Mouse (Mus musculus): Measurements from ENCODE around the gene Ccnd1.
A peak's percentile ranks its signal among the peaks of the same experiment; 100 is the strongest.

Ccnd1 gene

DNA sequence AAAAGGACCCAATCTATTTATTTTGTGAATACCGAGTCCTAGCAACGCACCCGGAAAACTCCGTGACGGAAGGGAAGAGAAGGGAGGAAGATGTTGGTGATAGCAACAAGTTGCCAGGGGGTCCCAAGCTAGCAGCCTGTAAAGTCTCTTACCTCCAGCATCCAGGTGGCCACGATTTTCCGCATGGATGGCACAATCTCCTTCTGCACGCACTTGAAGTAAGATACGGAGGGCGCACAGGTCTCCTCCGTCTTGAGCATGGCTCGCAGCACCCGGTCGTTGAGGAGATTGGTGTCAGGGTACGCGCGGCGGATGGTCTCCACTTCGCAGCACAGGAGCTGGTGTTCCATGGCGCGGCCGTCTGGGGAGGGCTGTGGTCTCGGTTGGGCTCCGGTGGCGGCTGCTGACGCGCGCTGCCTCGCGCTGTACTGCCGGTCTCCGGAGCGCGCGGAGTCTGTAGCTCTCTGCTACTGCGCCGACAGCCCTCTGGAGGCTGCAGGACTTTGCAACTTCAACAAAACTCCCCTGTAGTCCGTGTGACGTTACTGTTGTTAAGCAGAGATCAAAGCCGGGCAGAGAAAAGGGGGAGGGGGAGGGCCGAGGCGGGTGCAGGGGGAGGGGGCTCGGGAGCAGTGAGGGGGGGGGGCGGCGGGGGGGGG is at the start of gene Ccnd1:
TSS of gene Ccnd1 (minus strand) at position 582 of the 659 bp plus-strand sequence.
- DNase-seq (ENCODE audit: low spot score in 2 of 2), result peak; percentile 25 to 53

DNA sequence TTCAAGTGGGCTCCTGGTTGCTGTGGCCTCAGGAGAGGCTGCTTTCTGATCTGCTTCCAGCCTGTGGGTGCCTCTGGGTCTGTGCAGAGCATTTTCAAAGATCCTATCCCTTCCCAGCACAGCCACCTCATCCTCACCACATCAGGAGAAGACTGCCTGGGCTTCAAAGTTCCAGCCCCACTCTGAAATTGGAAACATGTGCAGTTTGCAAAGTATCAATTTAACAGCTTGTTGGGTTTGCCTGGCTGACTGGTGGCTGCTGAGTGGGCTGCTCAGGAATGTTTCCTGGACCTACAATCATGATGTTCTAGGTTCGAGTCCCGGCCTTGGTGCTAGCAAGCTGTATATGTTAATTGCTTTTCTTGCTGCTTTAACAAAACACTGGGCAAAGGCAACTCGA is 49.1 kb upstream of the Ccnd1 start:
- no peak for DNase-seq (ENCODE audit: low spot score in 2 of 2)

DNA sequence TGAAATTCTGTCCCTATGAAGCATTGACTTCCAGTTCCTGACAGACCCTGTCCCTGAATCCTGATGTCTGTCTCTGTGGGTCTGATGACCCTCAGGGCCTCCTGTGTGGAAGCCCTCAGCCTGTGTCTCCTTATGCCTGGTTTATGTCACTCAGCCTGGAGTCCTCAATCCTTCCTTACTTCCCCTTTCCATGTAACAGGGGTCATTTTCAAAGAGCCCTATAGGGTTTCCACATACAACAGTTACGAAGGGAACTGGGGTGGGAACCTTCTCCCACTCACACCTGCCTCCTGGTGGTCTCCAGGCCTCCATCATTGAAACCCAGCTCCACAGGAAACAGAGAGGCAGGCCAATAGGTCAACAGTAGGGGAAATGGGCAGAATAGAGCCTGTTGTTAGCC is 45.4 kb upstream of the Ccnd1 start:
- DNase-seq (ENCODE audit: low spot score in 2 of 2), result no peak

DNA sequence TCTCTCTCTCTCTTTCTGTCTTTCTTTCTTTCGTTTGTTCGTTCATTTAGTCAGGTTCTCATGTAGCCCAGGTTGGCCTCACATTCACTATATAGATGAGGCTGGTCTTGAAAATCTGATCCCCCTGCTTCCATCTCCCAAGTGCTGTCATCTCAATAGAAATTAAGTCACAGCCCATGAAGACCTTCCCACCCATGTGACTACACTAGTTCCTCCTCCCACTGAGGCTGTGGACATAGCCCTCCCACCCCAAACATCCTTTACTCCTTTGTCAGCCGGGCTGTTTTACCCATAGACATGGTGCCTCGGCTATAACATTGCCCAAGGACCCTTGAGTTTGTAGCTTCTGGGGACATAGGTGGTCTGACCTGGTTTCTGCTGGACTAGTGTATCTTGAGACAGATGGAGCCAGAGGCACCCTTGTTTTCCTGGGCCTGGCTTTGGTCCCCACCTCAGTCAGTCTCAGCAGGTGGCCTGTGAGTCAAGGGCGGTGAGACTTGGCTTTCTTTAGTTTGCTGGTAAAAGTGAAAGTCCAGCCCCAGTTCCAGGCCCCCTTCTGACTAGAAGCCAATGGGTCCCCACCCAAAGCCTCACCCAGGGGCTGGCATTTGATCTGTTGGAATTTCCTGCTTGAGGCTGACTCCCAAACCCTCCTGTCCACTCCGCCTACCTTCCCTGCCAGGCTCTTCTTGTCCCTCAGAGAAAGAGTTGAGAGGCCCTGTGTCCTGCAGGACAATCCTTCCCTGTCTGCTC is 42.8 kb upstream of the Ccnd1 start:
- no peak for DNase-seq (ENCODE audit: low spot score in 2 of 2)

DNA sequence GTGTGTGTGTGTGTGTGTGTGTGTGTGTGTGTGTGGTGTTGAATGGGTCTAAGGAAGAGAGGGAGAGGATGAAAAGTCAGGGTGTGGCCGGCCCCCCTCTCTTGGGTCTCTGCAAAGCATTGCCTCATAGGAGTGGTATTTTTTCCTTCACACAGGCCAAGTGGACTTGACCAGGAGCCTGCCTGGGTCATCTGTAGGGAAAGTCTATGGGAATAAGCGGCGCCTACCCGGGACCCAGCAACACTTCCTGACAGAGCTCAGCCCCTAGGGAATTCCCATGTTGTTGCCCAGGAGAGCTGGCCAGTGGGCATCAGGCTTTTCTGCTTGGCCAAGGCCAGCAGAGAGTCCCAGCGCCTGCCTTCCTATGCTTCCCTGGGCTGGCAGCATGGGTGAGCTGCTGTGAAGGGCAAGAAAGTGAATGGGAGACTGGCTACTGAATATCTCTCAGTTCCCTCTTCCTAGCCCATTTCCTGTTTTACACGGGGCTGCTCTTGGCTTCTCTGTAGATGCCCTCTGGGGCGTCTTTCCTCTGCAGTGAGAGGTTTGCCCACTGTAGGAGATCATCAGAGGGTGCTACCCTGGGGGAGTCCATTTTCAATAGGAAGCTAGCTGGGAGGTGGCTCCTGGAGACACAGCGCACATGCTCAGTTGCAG is 41.8 kb upstream of the Ccnd1 start:
- no peak for DNase-seq (ENCODE audit: low spot score in 2 of 2)

DNA sequence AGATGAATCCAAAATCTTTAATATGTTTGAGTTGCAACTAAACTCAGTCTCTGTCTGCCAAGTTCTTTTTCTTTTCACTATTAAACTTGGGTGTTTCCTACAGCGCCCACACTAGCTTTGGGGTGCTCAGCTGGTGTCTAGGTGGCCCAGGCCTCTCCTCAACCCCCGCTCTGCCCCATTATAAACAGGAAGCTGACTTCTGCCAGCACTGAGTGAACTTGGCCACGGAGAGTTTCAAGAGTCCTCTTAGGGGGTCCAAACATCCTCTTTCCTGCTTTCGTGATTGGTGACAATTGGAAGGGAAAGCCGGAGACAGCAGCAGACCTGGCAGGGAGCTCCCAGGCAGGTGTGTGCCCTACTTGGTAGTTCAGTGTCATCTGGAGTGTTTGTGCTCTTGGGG is 40.1 kb upstream of the Ccnd1 start:
- DNase-seq (ENCODE audit: low spot score in 2 of 2), result no peak

DNA sequence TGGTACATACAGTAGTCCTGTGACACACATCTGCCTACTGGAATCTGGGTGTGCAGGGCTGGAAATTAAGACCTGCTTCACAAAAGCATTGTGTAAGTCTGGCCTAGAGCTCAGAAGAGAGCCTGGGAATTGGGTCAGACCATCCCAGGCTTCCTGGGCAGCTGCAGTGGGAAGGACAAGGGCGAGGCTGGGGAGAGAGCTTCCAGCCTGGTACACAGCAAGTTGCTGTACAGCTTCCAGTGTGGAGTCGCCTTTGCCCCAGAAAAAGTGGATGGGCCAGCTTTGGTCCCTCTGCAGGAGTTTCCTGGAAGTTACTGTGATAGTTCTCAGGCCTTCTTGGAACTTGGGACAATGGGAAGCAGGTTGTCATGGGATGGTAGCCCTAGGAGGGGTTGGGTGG is 37.4 kb upstream of the Ccnd1 start:
- no peak for DNase-seq (ENCODE audit: low spot score in 2 of 2)

DNA sequence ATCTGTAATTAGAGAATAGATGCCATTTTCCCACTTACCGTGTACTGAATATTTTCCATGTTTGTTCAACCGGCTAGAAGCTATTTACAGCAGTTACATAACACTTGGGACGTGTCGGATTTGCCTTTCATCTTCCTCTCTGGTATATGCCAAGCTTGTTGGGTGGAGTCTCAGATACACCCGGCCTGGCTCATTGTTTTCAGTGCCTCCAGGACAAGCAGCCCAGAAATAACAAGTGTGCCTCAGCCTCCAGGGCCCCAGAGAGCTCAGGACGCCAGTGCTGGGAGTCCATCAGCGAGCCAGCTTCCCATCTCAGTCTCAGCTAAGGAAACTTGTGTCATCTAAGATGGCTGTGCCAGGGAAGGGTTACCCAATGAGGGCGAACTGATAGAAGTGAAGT is 33.7 kb upstream of the Ccnd1 start:
- no peak for DNase-seq (ENCODE audit: low spot score in 2 of 2)

DNA sequence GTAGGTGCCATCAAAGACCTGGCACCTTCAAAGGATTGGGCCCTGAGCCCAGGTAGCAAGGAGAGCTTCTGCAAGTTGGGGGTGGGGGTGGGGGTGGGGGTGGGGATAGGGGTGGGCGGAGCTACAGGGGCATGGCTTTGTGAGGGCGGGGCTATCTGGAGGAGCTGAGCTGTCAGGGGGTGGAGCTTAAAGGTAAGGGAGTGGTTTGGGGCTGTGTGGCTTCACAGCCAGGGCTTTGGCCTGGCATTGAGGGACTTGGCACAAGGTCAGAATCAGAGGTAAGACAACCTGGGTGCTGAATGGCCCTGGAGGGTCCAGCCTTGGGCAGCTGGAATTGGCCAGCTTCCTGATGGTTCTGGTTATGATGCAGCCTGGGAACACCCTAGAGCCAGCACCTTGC is 32.0 kb upstream of the Ccnd1 start:
- peak in 1 of 2 experiments; percentile 30 for DNase-seq (ENCODE audit: low spot score in 2 of 2)

DNA sequence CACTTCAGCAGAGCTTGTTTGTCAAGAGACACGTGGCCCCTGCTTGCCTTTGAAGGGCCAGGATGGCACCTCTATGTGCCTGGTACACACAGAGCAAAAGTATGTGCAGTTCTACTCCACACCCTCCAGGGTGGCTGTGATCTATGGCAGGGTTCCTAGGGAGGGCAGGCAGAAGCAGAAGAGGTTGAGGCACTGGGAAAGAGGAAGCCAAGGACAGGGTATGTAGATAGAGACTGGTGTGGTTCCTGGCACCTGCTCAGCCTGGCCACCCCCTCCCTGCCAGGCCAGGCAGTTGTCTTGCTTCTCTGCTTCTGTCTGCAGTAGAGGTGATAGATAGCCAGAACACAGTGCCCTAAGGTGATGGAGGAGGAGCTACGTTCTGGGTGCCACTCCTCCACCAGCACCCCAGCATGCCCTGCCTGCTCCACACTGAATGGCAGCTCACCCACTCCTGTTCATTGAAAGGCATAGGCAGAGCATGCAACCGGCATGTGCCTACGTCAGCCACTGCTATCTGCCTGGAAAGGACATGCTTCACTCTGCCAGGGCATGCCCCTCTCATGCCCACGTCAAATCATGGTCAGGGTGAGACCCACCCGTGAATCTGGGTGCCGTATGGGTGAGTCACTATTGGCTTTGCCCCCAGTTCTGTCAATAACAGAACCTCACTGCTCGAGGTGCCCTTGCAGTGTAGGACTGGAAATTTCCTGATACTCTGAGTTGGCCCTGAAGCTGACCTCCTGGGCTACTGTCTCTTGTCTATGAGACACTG is 31.5 kb upstream of the Ccnd1 start:
- DNase-seq (ENCODE audit: low spot score in 2 of 2), result peak; percentile 72 to 74

DNA sequence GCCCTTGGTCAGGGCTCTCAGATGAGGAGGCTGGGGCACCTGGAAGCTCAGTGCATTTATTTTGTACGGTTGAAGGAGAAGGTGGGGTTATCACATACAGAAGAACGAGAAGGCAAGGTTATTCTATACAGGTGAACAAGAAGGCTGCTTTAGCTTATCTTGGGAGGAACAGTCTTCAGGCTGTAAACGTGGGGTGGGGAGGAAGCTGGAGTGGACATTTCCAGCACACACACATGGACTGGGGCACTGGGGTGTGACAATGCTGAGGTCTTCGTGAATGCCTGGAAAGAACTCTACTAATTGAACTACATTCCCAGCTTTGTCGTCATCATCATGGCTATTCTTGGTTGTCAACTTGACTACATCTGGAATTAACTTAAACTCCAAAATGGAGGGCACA is 26.2 kb upstream of the Ccnd1 start:
- DNase-seq (ENCODE audit: low spot score in 2 of 2), result no peak

DNA sequence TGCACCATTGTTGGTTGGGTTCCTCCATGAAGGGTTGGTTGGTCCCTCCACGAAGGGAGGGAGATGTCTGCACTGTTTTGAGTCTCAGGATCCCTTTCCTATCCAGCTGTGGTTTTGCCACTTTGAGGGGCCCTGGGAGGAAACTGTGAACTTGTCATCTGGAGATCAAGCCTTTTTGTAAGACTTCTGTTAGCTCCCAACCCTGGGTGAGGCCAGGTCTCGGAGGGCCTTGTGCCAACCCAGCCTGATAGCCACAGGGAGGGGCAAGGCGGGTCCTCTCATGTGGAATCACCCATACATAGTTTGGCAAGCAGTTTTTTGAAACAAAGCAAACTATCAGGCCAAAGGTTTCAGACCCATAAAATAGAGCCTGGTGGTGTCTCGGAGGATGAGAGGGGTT is 24.6 kb upstream of the Ccnd1 start:
- DNase-seq (ENCODE audit: low spot score in 2 of 2), result no peak

DNA sequence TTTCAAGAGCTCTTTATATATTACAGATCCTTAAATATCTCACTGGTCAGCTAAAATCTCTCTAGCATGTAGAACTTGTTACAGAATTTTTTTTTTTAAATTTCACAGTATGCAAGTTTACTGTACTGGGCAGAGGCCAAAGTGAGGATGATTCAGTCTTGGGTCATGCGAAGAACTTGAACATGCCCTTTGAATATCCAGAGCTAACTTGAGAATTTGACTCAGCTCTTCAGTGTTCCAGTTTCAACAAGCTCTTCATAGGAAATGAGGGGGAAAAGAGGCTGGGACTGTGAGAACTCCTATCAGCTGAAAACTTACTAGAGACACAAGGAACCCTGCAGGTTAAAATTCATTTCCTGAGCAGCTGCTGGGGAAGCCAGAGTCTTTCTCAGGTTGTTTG is 24.2 kb upstream of the Ccnd1 start:
- DNase-seq (ENCODE audit: low spot score in 2 of 2), result no peak

DNA sequence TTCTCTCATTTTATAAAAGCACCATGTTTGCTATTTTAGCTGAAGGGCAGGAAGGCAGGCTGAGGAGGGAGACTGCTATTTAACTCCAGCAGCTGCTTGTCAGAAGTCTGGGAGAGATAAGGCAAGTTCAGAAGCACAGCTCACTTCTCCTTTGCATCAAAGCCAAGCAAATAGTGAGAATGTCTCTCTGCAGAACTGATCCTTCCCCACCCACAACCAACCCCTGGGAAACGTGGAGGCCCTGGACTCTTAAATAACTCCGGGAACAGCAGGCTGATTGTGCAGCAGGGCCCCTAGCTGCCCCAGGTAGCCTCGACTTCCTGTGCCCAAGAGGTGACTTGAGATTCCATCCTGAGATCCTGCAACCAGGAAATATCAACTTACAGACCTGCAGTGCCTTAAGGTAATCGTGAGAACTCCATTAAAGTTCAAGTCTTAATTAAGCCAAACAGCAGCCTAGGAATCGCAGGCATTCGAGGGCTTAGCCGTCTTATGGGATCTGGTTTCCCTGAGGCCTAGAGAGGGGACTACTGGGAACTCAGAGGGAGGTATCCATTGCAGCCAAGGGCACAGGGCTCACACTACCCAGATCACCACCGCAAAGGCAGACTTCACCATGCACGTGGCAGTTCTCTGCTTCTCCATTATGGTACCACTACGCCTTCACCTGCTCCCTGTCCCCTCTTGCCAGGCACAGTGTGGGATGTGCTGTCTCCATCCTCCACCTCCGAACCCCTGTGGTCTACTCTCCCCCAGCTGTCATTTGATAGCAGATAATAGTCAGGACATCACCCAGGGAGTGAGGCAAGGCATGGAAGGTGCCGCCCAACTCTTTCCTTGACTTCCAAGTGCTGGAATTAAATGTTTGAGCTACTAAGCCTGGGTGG is 19.0 kb upstream of the Ccnd1 start:
- no peak for DNase-seq (ENCODE audit: low spot score in 2 of 2)

DNA sequence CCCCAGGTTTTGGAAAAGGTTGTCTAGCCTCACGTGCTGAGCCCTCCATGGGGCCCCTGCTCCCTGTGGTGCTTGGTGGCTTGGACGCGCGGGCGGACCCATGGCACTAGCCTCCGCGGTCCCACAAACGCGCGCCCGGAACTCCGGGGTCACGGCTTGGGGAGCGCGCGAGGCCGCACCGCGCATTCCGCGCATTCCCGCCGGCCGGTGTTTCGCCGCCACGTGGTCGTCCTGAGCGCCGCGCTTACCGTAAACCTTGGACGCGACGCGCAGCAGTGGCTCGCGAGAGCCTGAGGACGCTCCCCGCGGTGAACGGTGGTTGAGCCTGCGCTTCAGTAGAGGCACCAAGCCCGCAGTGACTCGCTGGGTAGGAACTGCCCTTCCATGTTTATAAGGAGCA is 3.5 kb upstream of the Ccnd1 start:
- peak; percentile 64 to 66 for DNase-seq (ENCODE audit: low spot score in 2 of 2)

DNA sequence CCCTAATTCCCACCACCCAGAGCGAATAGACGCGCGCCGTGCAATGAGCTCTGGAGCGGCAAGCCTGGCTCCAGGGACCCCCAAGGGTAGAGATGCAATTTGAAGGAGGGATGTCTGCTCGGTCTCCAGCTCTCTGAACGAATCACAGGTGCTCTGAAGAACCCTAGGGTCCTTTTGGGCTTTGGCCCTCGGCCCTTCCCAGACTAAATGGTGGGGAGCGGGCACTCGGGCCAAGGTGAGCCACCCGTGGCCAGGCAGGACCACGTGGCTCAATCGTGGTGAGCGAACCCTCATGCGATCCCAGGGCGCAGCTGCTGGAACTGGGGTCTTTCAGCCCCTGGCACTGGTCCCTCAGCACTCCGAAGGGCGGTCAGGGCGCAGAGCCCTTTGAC is 3.0 kb upstream of the Ccnd1 start:
- no peak for DNase-seq (ENCODE audit: low spot score in 2 of 2)

DNA sequence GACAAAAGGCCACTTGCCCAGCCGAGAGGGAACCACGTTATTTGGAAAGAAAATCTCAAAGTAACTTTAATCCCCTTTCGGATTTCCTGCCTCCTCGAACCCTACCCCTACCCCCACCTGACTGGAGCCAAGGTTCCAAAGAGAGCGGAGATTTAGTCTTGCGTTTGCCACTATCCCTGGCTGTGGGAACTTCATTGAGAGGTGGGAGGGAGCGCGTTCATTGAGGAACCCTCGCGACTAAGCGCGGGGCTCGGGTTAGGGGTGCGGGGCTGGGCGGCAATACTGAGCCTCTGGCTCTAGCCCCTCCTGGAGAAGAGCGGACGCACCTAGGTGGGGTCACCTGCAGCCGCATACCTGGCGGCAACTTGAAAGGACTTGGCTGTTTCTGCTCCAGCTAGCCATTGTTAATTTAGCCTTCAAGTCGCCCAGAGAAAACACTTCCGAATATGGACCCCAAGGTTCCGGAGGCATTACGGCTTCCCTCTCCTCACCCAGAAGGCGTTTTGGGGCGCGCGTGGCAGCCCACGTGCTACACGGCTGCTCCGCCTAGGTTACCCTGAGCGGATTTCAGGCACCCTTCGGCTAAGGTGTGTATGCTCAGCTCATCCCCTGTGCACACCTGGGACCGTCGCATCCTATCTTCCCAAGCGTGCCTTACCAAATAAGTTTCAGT is 2.5 kb upstream of the Ccnd1 start:
- peak in 1 of 2 experiments; percentile 26 for DNase-seq (ENCODE audit: low spot score in 2 of 2)

DNA sequence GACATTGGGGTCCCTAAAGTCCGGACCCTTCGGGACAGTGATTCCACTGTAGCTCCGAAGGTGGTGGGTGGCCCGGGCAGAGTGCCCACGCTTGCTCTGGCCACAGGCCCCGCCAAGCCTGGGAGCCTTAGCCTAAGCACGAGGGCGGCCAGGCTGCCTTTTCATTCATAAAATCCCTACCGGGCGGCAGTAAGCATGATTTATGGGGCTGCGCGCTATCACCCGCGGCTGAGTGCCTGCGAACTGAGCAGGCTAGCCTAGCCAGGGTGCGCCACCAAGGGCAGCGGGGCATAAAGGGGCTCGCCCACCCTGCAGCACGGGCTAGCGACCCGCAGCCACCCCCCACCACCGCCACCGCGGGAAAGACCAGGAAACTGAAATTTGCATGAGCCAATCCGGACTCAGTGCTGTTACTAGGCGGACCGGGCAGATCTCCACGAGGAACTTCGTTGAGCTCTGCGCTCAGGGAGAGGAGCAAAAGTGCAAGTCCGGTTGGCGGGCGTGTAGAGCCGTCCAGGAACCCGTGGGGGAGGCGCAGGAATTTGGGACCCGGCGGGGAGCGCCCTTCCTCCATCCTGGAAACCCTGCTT is 1.6 kb upstream of the Ccnd1 start:
- DNase-seq (ENCODE audit: low spot score in 2 of 2), result peak; percentile 80 to 87

DNA sequence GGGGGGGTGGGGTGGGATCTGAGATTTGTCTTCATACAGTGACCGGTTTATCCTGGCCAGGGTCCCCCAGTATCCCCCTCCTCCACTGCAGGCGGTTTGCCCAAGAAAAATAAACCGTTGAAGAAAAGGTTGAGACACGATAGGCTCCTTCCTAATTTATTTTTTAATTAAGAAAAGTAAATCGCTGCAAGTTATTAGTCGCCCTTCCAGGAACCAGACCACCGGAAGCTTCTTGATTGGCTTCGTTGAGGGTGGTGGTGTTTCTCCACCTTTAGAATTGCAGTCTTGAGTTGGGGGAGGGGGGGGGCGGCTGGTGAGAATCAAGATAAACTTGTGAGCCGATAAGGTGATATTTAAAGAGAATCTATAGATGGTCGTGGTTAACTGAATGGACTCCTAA is 860 bp upstream of the Ccnd1 start:
- DNase-seq (ENCODE audit: low spot score in 2 of 2), result no peak

DNA sequence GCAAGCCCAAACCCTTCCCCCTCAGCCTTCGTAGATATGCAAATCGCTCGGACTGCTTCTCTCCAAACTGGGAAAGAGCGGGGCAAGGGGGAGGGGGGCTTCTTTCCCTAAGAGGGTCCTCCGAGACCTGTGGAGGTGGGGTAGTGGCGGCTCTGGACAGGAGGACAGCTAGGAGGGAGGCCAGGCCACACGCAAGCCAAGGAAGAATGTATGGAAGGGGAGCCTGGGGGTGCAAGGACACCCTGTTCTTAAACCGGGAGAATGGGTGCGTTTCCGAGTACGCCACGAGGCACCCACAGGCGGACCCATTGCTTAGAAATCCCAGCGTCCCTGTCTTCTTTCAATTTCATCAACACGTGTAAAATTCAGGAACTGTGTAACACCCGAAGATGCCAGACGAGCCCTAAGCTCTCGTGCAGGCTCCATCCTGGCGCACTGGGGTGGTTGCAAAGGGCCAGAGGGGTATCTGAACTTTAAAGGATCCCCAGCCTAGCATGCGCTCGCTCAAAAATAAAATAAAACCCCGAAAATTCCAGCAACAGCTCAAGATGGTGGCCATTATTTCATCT is 362 bp upstream of the Ccnd1 start:
- DNase-seq (ENCODE audit: low spot score in 2 of 2), result no peak

All from urinary bladder, postnatal 36 days (tissue).